Mouse (Mus musculus) midbrain, embryonic 11.5 days (tissue): ENCODE results near the gene Tekt4. TPM values are rescaled to one million over a fixed set of nuclear protein-coding genes. Genes with fewer than 3 reads are reported as not detected.
A peak's percentile ranks its signal among the peaks of the same experiment; 100 is the strongest.

ENCODE experiments used
- ATAC-seq: fragments of 200-750 bp; cut with Nextera tagmentation; 2 replicates; pipeline ENCODE4 v1.8.0; 2017; ENCODE audit warnings: moderate TSS enrichment, moderate library complexity; ENCODE audit not compliant: low FRiP score
- DNase-seq: peaks from one replicate; pipeline ENCODE4 v3.0.0; 2015; ENCODE audit warnings: low spot score; ENCODE audit errors: missing footprints
- H3K27ac ChIP-seq: fragments of 300-500 bp; sonication (generic); 2 replicates; pipeline ENCODE4 v1.5.1; 2014; ENCODE audit warnings: low read depth, low read length
- H3K27me3 ChIP-seq: fragments of 300-500 bp; sonication (generic); 2 replicates; pipeline ENCODE4 v1.6.1; 2014; ENCODE audit warnings: mild to moderate bottlenecking, low read length, moderate library complexity, mixed read lengths; ENCODE audit not compliant: control insufficient read depth, insufficient read depth
- H3K36me3 ChIP-seq: fragments of 300-500 bp; sonication (generic); 2 replicates; pipeline ENCODE4 v1.6.1; 2014; ENCODE audit warnings: mild to moderate bottlenecking, low read length, moderate library complexity, mixed read lengths; ENCODE audit not compliant: control insufficient read depth, insufficient read depth
- H3K4me1 ChIP-seq: fragments of 300-500 bp; sonication (generic); 2 replicates; pipeline ENCODE4 v1.6.1; 2014; ENCODE audit warnings: low read length; ENCODE audit not compliant: control insufficient read depth, insufficient read depth
- H3K4me2 ChIP-seq: fragments of 300-500 bp; sonication (generic); 2 replicates; pipeline ENCODE4 v1.6.1; 2014; ENCODE audit warnings: mild to moderate bottlenecking, moderate library complexity
- H3K4me3 ChIP-seq: fragments of 300-500 bp; sonication (generic); 2 replicates; pipeline ENCODE4 v1.5.1; 2014; ENCODE audit warnings: low read depth, low read length
- H3K9ac ChIP-seq: fragments of 300-500 bp; sonication (generic); 2 replicates; pipeline ENCODE4 v1.6.1; 2014; ENCODE audit warnings: low read length
- H3K9me3 ChIP-seq: fragments of 300-500 bp; sonication (generic); 2 replicates; pipeline ENCODE4 v1.6.1; 2016; ENCODE audit warnings: low read length; ENCODE audit not compliant: control insufficient read depth
- WGBS: fragments of 180-500 bp; shearing (Covaris S2); extraction: QIAGEN DNeasy Blood & Tissue Kit; methylation state at CpG from one replicate; pipeline ENCODE4 v1.1.7; 2014; 5-methylcytosine and 5-hydroxymethylcytosine counted together
- polyA plus RNA-seq: library from polyadenylated mRNA; unstranded; fragments of >200 nt; fragmentation: Nextera tagmentation; extraction: Ambion mirVana; gene quantifications from 2 replicates; pipeline ENCODE4 v1.2.1, GENCODE M21; 2014

Gene Tekt4
- polyA plus RNA-seq, 1 experiment from 2014 or later: 0.12 TPM

- no peak overlapping the region for H3K27ac ChIP-seq
- WGBS: 81% methylated on average over 4 of the region's 4 CpGs
- DNase-seq: no peak
- no peak for ATAC-seq
- H3K36me3 ChIP-seq: no peaks in the 10 kb centered on the region
- H3K4me1 ChIP-seq: peaks cover 40% of the 10 kb centered on the region
- no peaks in the 10 kb centered on the region; the same call in 1 of the 2 replicates for H3K27me3 ChIP-seq
- H3K9ac ChIP-seq: no peak overlapping the region
- H3K4me2 ChIP-seq: no peak overlapping the region
- no peaks in the 10 kb centered on the region for H3K9me3 ChIP-seq
- H3K4me3 ChIP-seq: no peak overlapping the region
These were observed 40.2 kb upstream of the Tekt4 start for GRCm38 (mm10) chr17:25414209-25414608.

GRCm38 (mm10) chr17:25414917-25415316 is 39.5 kb upstream of the Tekt4 start:
- ATAC-seq (no peak), DNase-seq (peak; percentile 86)
- no peak overlapping the region for H3K4me2 ChIP-seq
- H3K36me3 ChIP-seq: no peaks in the 10 kb centered on the region
- peaks cover 47% of the 10 kb centered on the region for H3K4me1 ChIP-seq
- 39% methylated on average over 3 of the region's 3 CpGs for WGBS
- H3K9me3 ChIP-seq: no peaks in the 10 kb centered on the region
- H3K27me3 ChIP-seq: no peaks in the 10 kb centered on the region; the same call in 1 of the 2 replicates
- no peak overlapping the region for H3K4me3 ChIP-seq
- peak overlapping the region; percentile 77 for H3K27ac ChIP-seq
- H3K9ac ChIP-seq: no peak overlapping the region; the same call in 1 of the 2 replicates

GRCm38 (mm10) chr17:25415421-25415913 is 38.9 kb upstream of the Tekt4 start:
- no peak overlapping the region for H3K4me3 ChIP-seq
- 8% methylated on average over 6 of the region's 6 CpGs for WGBS
- peak; percentile 90 for DNase-seq
- peak overlapping the region; percentile 77 for H3K27ac ChIP-seq
- H3K27me3 ChIP-seq: no peaks in the 10 kb centered on the region
- H3K4me1 ChIP-seq: peaks cover 48% of the 10 kb centered on the region
- H3K36me3 ChIP-seq: no peaks in the 10 kb centered on the region
- no peaks in the 10 kb centered on the region for H3K9me3 ChIP-seq
- H3K4me2 ChIP-seq: peak overlapping the region; percentile 22; the same call in 1 of the 2 replicates
- H3K9ac ChIP-seq: peak overlapping the region; percentile 31
- peak; percentile 63 for ATAC-seq

GRCm38 (mm10) chr17:25416219-25416618 is 38.2 kb upstream of the Tekt4 start:
- H3K4me2 ChIP-seq: peak overlapping the region; percentile 14; the same call in 1 of the 2 replicates

GRCm38 (mm10) chr17:25417990-25418389 is 36.4 kb upstream of the Tekt4 start:
- Histone ChIP-seq H3K4me1 (peaks cover 53% of the 10 kb centered on the region), H3K27ac (no peak overlapping the region), H3K36me3 (no peaks in the 10 kb centered on the region), H3K4me2 (no peak overlapping the region), H3K4me3 (no peak overlapping the region), H3K9ac (no peak overlapping the region), H3K9me3 (no peaks in the 10 kb centered on the region), H3K27me3 (no peaks in the 10 kb centered on the region)
- DNase-seq (peak; percentile 82), ATAC-seq (no peak)
- 72% methylated on average over 6 of the region's 6 CpGs for WGBS

More at GRCm38 (mm10) chr17:25416219-25416618, 38.2 kb upstream of the Tekt4 start:
- H3K9me3 ChIP-seq: no peaks in the 10 kb centered on the region
- no peaks in the 10 kb centered on the region for H3K36me3 ChIP-seq
- peak overlapping the region; percentile 31 for H3K9ac ChIP-seq
- DNase-seq: peak; percentile 87
- peak overlapping the region; percentile 77 for H3K27ac ChIP-seq
- 19% methylated on average over 3 of the region's 3 CpGs for WGBS
- no peak overlapping the region for H3K4me3 ChIP-seq
- H3K4me1 ChIP-seq: peaks cover 53% of the 10 kb centered on the region
- no peaks in the 10 kb centered on the region for H3K27me3 ChIP-seq
- ATAC-seq: peak; percentile 23; the same call in 1 of the 2 replicates

- peak overlapping the region; percentile 70 for H3K27ac ChIP-seq
- H3K4me3 ChIP-seq: no peak overlapping the region
These were observed 35.5 kb upstream of the Tekt4 start for GRCm38 (mm10) chr17:25418926-25419325.

GRCm38 (mm10) chr17:25420998-25421397 is 33.4 kb upstream of the Tekt4 start:
- H3K4me3 ChIP-seq: no peak overlapping the region
- no peaks in the 10 kb centered on the region for H3K27me3 ChIP-seq
- H3K4me1 ChIP-seq: peaks cover 47% of the 10 kb centered on the region
- no peak overlapping the region for H3K27ac ChIP-seq
- no peak overlapping the region for H3K9ac ChIP-seq
- 88% methylated on average over 3 of the region's 3 CpGs for WGBS
- H3K9me3 ChIP-seq: no peaks in the 10 kb centered on the region
- no peaks in the 10 kb centered on the region for H3K36me3 ChIP-seq
- no peak overlapping the region for H3K4me2 ChIP-seq
- ATAC-seq: no peak
- DNase-seq: no peak

More at GRCm38 (mm10) chr17:25418926-25419325, 35.5 kb upstream of the Tekt4 start:
- peak overlapping the region; percentile 28; the same call in 1 of the 2 replicates for H3K9ac ChIP-seq
- no peaks in the 10 kb centered on the region for H3K36me3 ChIP-seq
- peaks cover 52% of the 10 kb centered on the region for H3K4me1 ChIP-seq
- H3K4me2 ChIP-seq: peak overlapping the region; percentile 15
- no peaks in the 10 kb centered on the region for H3K9me3 ChIP-seq
- 13% methylated on average over 9 of the region's 9 CpGs for WGBS
- ATAC-seq: peak; percentile 76
- no peaks in the 10 kb centered on the region for H3K27me3 ChIP-seq
- DNase-seq: peak; percentile 95

GRCm38 (mm10) chr17:25424526-25425080 is 29.8 kb upstream of the Tekt4 start:
- peaks cover 23% of the 10 kb centered on the region for H3K4me1 ChIP-seq
- no peaks in the 10 kb centered on the region for H3K9me3 ChIP-seq
- no peak for ATAC-seq
- H3K27ac ChIP-seq: no peak overlapping the region
- 37% methylated on average over 8 of the region's 8 CpGs for WGBS
- DNase-seq: peak; percentile 84
- H3K4me3 ChIP-seq: no peak overlapping the region
- no peak overlapping the region for H3K4me2 ChIP-seq
- H3K9ac ChIP-seq: no peak overlapping the region
- H3K27me3 ChIP-seq: no peaks in the 10 kb centered on the region; the same call in 1 of the 2 replicates
- no peaks in the 10 kb centered on the region for H3K36me3 ChIP-seq

- no peak overlapping the region for H3K9ac ChIP-seq
- H3K4me2 ChIP-seq: no peak overlapping the region
- ATAC-seq: no peak
- H3K27ac ChIP-seq: no peak overlapping the region
- no peaks in the 10 kb centered on the region for H3K9me3 ChIP-seq
- 66% methylated on average over 2 of the region's 2 CpGs for WGBS
- no peak overlapping the region for H3K4me3 ChIP-seq
- peaks cover 2% of the 10 kb centered on the region for H3K27me3 ChIP-seq
- no peaks in the 10 kb centered on the region for H3K36me3 ChIP-seq
- H3K4me1 ChIP-seq: peaks cover 23% of the 10 kb centered on the region
- peak; percentile 75 for DNase-seq
These were observed 28.4 kb upstream of the Tekt4 start for GRCm38 (mm10) chr17:25425996-25426395.
